ENCODE assay signal across 8 mouse cellular contexts in genomic region chr1:105356291-105357011, GRCm38 (mm10). TPM values are rescaled to one million over a fixed set of nuclear protein-coding genes. Genes with fewer than 3 reads are reported as not detected.
DNase-seq lines count a peak whose midpoint lies in the region; ATAC-seq lines count a peak whose summit lies in the region.

Gene Rnf152, minus strand, starts transcription at chr1:105356710.

- DNase-seq in T-cell, adult 2 months (ENCODE audit: low spot score), result peak; percentile 0
- peak; percentile 81 for DNase-seq in cerebellum, adult 8-10 months
- peak; percentile 26 for DNase-seq in forelimb bud, embryonic 11.5 days (ENCODE audit: low read depth, low spot score)
- DNase-seq in layer of hippocampus, postnatal 14 days (ENCODE audit: low spot score in 2 of 2), result peak; percentile 7 to 36
- peak; percentile 76 for DNase-seq in lung, postnatal 10 days
- peak; percentile 34 for DNase-seq in ovary, postnatal 14 days (ENCODE audit: low spot score)
- DNase-seq in urinary bladder, postnatal 36 days (ENCODE audit: low spot score in 2 of 2), result peak; percentile 39 to 58

- peak; percentile 65 to 70 for ATAC-seq in hematopoietic stem cell, adult 5-6 weeks (replicated peaks in 1 of 2; ENCODE audit: insufficient read depth in 1 of 2, low FRiP score in 2 of 2, low TSS enrichment in 1 of 2, low read depth in 1 of 2, poor library complexity in 2 of 2, severe bottlenecking in 2 of 2)

RNA-seq across cellular contexts. Expression of gene Rnf152, which starts in this region (rescaled TPM):
- total RNA-seq in hematopoietic stem cell, adult 5-6 weeks (2017), result not detected in 2 replicates
- 1 to 10 TPM; 6.3 to 8.2 TPM for total RNA-seq in layer of hippocampus, postnatal 14 days (2021)

Comparison
In these comparisons a context has a peak if more than half of its experiments do, and no peak if none do; other contexts are left out.
1. Peak in every context shown above with its lines: DNase-seq and ATAC-seq.
2. Peak in ATAC-seq in hematopoietic stem cell, adult 5-6 weeks; RNA of the gene not detected or under 1 TPM.
3. DNase-seq: peak in every context shown above with its lines; median percentile 81 in cerebellum, adult 8-10 months; 76 in lung, postnatal 10 days; 48 in urinary bladder, postnatal 36 days; 34 in ovary, postnatal 14 days; 26 in forelimb bud, embryonic 11.5 days; 22 in layer of hippocampus, postnatal 14 days; 0 in T-cell, adult 2 months.